Mouse (Mus musculus) adipocyte (in vitro differentiated cells): ENCODE measurements around the gene Vps45.
"Not testable (repeated sequence)": the region's sequence is repeated elsewhere in the genome, so short reads cannot be mapped to it uniquely, and the experiment has no call there.

ENCODE experiments used
- DNase-seq: peaks from one replicate; pipeline ENCODE4 v3.0.0-alpha.2; 2016; ENCODE audit warnings: low spot score

The Vps45 gene

GRCm38 (mm10) chr3:96078066-96078465 is 19.8 kb upstream of the Vps45 start:
- no peak for DNase-seq

DNA sequence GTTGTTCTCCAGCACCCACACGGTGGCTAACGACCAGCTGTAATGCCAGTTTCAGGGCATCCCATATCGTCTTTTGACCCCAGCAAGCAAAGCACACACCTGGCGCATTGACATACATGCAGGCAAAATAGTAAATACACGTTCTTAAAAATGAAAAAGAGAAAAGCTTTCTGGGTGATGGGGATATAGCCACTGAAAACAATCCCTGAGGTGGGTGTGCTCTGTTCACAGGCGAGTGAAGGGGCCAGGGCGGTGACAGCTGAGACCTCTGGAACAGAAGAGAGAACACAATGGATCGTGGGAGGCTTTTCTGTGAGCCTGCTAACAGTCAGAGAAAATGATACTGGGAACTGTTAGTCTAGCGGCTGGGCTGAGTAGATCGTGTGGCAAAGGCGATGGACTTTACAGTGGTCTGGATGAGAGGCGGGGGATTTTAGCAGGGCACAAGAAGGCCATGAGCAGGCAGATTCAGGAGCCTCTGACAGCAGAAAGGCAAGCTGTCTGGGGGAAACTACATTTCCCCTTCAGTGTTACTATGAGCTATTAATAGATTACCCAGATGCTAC is 14.7 kb upstream of the Vps45 start:
- no peak for DNase-seq

GRCm38 (mm10) chr3:96070241-96070640 is 12.0 kb upstream of the Vps45 start:
- DNase-seq, result no peak

DNA sequence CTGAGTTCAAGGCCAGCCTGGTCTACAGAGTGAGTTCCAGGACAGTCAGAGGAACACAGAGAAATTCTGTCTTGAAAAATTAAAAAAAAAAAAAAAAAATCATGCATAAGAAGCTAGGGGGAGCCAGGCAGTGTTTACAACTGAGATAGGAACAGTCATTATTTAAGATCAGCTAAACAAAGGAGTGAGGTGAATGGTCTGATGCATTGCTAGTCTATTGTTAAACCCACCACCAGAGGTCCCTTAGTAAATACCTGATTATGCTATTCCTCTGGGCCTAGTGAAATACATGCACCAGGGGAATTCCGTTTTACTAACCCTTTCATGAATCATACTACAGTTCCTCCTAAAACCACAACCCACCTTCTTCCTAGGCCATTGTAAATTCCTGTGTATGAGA is 11.3 kb upstream of the Vps45 start:
- DNase-seq, result no peak

GRCm38 (mm10) chr3:96069046-96069445 is 10.8 kb upstream of the Vps45 start:
- DNase-seq, result no peak

- DNase-seq, result no peak
Observed at GRCm38 (mm10) chr3:96066741-96067140, 8.5 kb upstream of the Vps45 start.

GRCm38 (mm10) chr3:96065754-96066375 is 7.6 kb upstream of the Vps45 start:
- DNase-seq, result peak; percentile 85

DNA sequence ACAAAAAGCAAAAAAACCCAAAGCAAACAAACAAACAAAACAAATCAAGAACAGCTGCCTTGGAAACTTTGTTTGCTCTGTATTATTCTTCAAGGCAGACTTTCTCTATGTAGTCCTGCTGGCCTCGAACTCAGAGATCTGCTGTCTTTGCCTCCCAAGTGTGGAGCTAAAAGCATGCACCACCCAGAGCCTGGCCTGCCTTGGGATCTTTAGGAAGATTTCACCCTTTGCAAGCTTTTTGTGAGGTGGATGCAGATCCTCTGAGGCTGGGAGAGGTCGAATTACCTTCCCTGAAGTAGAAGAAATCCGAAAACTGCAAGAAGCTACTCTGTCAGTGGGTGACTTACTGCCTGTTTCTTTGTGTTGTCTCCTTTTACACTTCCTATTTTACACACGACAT is 6.9 kb upstream of the Vps45 start:
- no peak for DNase-seq

GRCm38 (mm10) chr3:96064217-96064616 is 6.0 kb upstream of the Vps45 start:
- no peak for DNase-seq

DNA sequence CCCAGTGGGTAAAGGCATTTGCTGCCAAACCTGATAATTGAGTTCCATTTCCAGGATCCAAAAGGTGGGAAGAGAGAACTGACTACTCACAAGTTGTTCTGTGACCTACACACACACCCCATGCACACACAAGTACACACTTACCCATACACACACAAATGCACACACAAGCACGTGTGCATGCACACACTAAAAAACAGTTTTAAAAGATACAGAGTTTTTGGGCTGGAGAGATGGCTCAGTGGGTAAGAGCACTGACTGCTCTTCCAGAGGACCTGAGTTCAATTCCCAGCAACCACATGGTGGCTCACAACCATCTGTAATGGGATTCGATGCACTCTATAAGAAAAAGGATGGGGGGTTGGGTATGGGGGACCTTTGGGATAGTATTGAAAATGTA is 5.0 kb upstream of the Vps45 start:
- DNase-seq, result no peak

GRCm38 (mm10) chr3:96060146-96060545 is 1.9 kb upstream of the Vps45 start:
- no peak for DNase-seq

DNA sequence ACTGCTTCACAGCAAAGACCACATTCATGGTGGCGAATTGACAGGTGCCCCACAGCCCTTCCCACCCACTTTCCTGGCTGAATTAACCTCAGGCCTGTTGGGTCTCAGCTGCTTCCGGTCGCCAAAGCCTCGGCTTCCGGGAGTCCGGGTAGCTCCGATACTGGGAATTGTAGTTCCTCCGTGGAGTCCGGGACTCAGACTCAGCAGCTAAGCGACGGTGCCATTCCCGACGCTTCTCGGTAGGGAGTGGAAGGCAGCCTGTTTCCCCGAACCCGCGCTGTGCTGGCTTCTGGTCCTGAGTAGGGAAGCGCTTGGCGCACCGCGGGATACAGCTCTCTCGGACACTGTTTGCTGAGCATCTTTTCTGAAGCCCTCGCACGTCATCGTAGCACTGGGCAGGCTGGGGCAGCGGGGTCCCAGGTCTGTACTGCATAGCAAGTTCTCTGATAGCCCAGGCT is 490 bp downstream of the Vps45 start:
- peak; percentile 91 for DNase-seq

DNA sequence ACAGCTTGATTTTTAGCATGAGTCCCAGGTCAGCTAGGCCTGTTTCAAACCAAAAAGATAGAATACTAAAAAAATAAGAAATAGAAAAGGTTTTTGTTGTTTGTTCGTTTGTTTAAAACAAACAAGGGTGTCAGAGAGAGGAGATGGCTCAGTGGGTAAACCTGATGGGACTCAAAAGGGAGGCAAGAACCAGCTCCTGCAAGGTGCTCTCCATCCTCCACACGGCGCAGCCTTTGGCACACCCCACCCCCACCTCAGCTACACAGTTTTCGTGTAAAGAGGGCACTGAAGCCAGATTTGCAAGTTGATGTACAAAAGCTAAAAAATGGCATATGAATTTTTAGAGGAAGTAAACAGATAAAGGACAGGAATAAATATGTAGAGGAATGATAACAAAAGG is 2.2 kb downstream of the Vps45 start:
- DNase-seq, result no peak

GRCm38 (mm10) chr3:96055294-96055693 is 3.0 kb downstream of the Vps45 start:
- DNase-seq, result no peak

- DNase-seq, result peak; percentile 64
Observed at GRCm38 (mm10) chr3:96051839-96052238, 6.4 kb downstream of the Vps45 start.

- no peak for DNase-seq
Observed at GRCm38 (mm10) chr3:96051186-96051585, 7.1 kb downstream of the Vps45 start.

- no peak for DNase-seq
Observed at GRCm38 (mm10) chr3:96050779-96051178, 7.5 kb downstream of the Vps45 start.

- not testable (repeated sequence) for DNase-seq
Observed at GRCm38 (mm10) chr3:96044559-96044958, 13.7 kb downstream of the Vps45 start.

- no peak for DNase-seq
Observed at GRCm38 (mm10) chr3:96043104-96043503, 15.2 kb downstream of the Vps45 start.

- DNase-seq, result no peak
Observed at GRCm38 (mm10) chr3:96041079-96041478, 17.2 kb downstream of the Vps45 start.

- DNase-seq, result no peak
Observed at GRCm38 (mm10) chr3:96040663-96041006, 17.6 kb downstream of the Vps45 start.

DNA sequence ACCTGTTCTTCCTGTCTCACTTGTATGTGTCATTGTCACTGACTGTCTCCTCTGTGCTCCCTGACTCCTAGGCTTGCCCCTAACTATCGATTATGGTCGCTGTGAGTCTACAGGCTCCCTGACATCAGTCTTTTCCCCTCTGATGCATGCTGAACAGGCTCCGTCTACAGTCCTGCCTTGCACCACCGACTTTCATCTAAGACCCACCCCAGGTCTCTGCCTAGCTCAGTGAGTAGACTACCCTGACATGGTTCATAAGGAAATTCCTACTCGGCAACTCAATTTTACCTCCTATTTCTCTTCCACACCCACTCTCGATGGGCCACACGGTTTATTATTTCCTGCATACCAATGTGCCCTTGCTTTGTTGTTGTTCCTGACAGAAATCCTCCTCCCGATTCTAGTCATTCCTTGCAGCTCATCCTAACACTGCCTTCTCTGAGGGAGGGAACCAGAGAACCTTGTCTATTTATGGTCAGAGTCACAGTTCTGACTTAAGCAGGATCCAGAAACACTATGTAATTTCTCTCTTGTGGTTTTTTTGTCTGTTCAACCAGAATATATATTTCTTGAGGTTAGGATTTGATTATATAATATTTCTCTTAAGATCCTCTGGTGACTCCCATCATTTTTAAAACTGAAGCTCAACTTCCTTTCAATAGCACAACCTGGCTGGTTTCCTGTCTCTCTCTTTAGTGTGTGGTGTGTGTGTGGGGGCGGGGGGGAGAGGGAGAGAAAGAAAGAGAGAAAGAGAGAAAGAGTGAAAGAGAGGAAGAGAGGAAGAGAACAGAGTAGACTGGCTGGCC is 18.2 kb downstream of the Vps45 start:
- DNase-seq, result no peak

DNA sequence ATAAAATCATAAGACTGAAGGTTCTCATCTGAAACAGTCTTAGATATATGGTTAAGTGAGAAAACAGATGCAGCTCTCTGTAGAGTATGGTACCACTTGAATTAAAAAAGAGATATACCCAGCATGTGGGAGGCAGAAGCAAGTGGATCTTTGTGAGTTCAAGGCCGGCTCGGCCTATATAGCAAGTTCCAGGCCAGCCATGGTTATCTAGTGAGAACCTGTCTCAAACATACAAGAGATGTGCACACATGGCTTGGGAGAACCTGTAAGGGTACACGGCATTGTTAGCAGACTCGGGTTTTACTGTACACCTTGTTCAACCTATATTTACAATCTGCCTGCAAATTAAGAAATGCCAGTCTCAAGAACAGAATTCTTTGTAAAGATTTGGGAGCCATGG is 19.4 kb downstream of the Vps45 start:
- no peak for DNase-seq
